Mouse (Mus musculus) ovary, adult 18-20 months (tissue): ENCODE data around the gene Ube3b.

Experiments used
- DNase-seq: peaks from one replicate; pipeline ENCODE4 v3.0.0; 2022; ENCODE audit warnings: low spot score, mixed read lengths

The Ube3b gene

DNA sequence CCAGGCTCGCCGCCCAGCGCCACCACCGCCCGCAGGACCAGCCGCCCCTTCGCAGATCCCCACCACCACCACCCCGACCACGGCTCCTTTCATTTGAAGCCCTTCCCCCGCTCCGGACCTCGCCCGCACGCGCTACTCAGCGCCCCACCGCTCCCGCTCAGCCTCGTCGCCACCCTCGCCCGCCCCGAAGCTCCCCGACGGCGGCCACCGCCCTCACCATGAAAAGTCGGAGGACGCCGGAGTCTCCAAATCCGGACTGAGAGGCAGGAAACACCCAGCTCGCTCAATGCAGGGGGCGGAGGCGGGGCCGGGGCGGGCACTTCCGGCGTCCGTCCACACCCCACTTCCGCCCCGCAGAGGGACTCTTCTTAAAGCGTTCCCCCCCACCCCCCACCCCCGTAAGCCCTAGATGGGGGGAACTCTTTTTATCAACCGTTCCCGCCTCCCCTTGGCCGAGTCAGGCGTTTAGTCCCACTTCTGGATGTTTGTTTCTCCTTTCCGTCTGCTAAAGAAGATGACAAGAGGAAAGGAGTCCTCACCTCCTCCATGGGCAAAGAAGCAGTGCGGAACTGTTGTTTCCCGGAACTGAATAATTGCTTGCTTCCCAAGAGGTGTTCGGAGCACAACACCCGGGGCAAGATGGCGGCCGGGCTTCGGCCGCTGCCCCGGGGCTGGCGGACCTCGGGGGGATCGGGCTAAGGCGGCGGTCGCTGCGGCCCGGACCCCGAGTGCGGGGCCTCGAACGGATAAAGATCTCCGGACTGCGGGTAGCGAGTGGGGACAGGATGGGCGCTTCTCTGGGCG is at the start of gene Ube3b, which contains the start of gene Kctd10:
Gene Ube3b, plus strand, starts transcription at position 399 of the 804 bp plus-strand sequence.
Gene Kctd10, minus strand, starts transcription at position 300 of the 804 bp plus-strand sequence.
- DNase-seq, result peak; percentile 70

DNA sequence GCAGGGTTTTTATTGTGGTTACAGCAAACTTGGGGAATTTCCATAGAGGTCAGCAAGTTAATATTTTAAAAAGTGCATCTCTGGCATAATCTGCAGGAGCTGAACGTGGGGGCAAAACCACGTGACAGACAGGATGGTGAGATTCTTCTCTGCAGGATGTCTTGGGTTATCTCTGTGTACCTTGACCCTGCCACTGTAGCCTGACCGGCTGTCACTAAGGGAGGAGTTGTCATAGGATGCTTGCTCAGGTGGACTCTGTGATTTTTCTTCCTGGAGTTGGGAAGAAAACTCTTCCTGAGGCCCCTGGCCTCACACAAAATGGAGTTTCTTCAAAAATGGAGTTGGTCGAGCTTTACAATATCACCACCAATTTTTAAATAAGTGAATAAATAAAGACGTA is 37.4 kb upstream of the Ube3b start:
- DNase-seq, result no peak

- DNase-seq, result no peak
These were observed 36.8 kb upstream of the Ube3b start for GRCm38 (mm10) chr5:114343612-114344011.

DNA sequence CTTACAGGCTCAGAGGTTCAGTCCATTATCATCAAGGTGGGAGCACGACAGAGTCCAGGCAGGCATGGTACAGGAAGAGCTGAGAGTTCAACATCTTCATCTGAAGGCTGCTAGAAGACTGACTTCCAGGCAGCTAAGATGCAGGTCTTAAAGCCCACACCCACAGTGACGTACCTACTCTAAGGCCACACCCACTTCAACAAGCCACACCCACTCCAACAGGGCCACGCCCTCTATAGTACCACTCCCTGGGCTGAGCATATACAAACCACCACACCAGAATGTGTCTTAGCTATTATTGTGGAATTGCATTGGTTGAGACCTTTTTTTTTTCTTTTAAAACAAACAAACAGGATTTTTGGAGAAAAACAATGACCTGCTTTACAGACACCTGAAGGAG is 34.9 kb upstream of the Ube3b start:
- no peak for DNase-seq

GRCm38 (mm10) chr5:114347005-114347404 is 33.4 kb upstream of the Ube3b start:
- no peak for DNase-seq

GRCm38 (mm10) chr5:114351490-114351889 is 28.9 kb upstream of the Ube3b start:
- no peak for DNase-seq

- DNase-seq, result peak; percentile 74
These were observed 24.0 kb upstream of the Ube3b start for GRCm38 (mm10) chr5:114356250-114356935.

DNA sequence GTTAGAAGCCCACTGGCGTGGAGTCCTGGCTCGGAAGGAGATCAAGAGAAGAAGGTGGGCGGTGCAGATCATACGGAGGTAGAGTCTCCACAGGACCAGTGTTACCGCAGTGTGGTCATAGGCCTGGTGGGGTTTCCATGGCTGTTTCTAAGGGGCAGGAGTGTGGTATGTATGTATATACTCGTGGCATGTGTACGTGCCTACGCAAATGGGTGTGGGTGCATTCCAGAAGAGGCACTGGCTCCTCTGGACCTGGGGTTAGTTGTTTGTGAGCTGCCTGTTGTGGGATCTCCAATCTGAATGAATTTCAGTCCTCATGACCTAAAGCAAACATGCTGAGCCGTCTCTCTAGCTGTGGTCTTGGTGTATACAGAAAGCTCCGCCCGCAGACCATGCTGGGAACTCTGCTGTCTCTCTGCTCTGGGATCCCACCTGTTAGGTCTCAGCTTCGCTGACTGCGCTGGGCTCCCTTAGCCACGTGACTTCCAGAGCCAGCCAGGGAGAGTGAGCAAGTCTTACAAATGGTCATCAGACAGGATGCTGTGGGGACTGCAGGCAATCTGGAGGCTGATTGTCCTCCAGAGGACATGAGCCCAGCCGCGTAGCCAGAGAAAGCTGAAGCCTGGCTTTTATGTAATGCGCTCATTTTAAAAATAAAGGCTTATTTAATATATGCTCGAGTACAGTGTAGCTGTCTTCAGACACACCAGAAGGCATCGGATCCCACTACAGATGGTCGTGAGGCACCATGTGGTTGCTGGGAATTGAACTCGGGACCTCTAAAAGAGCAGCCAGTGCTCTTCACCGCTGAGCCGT is 23.3 kb upstream of the Ube3b start:
- DNase-seq, result no peak

- no peak for DNase-seq
These were observed 21.6 kb upstream of the Ube3b start for GRCm38 (mm10) chr5:114358833-114359232.

DNA sequence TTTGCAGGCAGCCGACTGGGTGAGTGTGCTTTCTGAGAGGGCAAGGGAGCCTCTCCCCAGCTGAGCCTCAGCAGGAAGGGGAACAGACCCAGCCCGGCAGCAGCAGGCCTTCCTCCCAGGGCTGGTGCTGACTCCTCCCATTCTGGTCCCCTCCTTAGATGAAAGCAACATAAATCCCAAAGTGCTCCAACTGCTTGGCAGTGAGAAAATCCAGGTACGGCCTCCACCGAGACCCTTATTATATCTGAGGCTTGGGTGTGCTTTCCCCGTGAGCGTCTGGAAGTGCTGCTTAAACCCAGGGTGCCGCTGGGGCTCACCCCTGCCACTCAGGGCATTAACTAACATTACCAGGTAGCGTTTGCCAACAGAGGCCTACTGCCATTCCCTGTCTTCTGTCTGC is 20.8 kb upstream of the Ube3b start:
- no peak for DNase-seq

- DNase-seq, result no peak
These were observed 19.4 kb upstream of the Ube3b start for GRCm38 (mm10) chr5:114360968-114361367.

GRCm38 (mm10) chr5:114365043-114365752 is 15.2 kb upstream of the Ube3b start:
- peak; percentile 81 for DNase-seq

- DNase-seq, result no peak
These were observed 12.3 kb upstream of the Ube3b start for GRCm38 (mm10) chr5:114368121-114368520.

GRCm38 (mm10) chr5:114368803-114369496 is 11.5 kb upstream of the Ube3b start:
- no peak for DNase-seq

DNA sequence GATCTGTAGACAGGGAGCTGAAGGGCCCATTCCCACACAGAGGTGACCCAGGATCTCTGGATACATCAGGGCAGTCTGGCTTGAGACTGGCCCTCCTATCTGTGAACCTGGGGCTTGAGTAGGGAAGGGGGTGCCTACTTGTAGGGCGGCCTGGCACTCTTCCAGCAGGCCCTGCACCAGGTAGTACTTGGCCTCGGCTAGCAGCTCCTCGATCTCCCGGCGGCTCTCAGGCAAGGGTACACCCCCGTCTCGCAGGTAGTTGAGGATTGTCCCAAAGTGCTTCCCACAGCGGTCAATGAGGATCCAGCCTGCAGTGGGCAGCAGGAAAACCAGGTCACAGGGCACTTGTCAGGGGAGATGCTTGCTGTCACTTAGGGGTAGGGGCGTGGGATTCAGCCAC is 10.5 kb upstream of the Ube3b start:
- DNase-seq, result no peak

- no peak for DNase-seq
These were observed 10.0 kb upstream of the Ube3b start for GRCm38 (mm10) chr5:114370371-114370776.

DNA sequence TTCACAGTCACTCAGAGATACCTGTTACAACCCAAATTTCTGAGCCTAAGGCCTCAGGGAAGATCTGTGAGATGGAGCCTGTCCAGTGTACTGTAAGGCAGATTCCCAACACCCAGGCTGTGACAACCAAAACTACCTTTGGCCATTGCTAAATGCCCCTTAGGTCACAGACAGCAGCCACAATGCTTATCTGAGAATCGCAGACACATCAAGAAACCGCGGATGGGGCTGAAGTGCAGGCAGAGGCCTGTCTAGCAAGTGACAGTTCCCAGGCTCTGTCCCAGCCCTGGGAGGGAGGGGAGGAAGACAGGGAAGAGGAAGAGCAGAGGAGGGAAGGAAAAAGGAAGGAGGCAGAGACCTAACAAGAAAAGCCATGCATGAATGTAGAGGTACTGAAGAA is 9.1 kb upstream of the Ube3b start:
- DNase-seq, result no peak

DNA sequence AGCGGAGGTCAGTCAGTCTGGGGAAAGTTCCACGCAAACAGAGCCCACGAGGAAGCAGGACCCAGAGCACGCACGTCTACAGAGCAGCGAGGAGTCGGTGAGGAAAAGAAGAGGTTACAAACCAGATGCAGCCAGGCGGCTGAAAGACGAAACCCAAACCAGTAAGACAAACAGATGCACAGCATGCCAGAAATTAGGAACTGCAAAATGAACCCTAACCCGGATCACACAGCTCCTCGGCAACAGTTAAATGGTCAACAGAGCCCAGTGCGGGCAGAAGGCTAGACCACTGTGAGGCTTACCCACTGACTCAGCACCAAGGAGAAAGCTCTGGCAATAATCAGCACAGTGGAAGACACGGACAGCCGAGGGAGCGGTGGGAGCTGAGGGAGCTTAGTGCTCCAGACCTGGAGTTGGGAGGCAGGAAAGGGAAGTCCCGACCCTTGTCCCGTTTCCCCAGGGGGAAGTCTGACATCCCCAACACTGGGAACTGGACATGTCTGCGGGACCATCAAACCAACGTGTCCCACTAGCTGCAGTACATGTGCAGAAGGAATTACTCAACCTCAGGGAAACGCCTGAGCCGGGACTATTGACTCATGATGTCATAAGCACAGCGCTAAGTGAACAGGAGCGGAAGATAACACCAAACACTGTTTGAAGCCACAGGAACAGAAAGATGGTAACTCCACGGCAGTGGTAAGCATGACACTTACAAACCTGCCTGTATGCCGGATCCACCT is 8.5 kb upstream of the Ube3b start:
- no peak for DNase-seq

- no peak for DNase-seq
These were observed 7.8 kb upstream of the Ube3b start for GRCm38 (mm10) chr5:114372565-114372964.

GRCm38 (mm10) chr5:114373174-114373573 is 7.2 kb upstream of the Ube3b start:
- DNase-seq, result no peak

- DNase-seq, result no peak
These were observed 6.8 kb upstream of the Ube3b start for GRCm38 (mm10) chr5:114373581-114373980.
